Mouse (Mus musculus) embryonic facial prominence, embryonic 10.5 days (tissue): ENCODE measurements around the gene Blnk. TPM values are rescaled to one million over a fixed set of nuclear protein-coding genes. Genes with fewer than 3 reads are reported as not detected.

ENCODE experiments used
- DNase-seq: peaks from one replicate; pipeline ENCODE4 v3.0.0-alpha.2; 2017; ENCODE audit warnings: low spot score
- H3K27ac ChIP-seq: fragments of 300-500 bp; sonication (generic); replicated peaks from 2 replicates; pipeline ENCODE4 v1.5.1; 2016; ENCODE audit warnings: mild to moderate bottlenecking
- H3K27me3 ChIP-seq: fragments of 300-500 bp; sonication (generic); replicated peaks from 2 replicates; pipeline ENCODE4 v1.6.1; 2016; ENCODE audit warnings: low read depth, mild to moderate bottlenecking; ENCODE audit not compliant: poor library complexity, severe bottlenecking
- H3K36me3 ChIP-seq: fragments of 300-500 bp; sonication (generic); replicated peaks from 2 replicates; pipeline ENCODE4 v1.6.1; 2016; ENCODE audit warnings: mild to moderate bottlenecking, moderate library complexity
- H3K4me1 ChIP-seq: fragments of 300-500 bp; sonication (generic); 2 replicates; pipeline ENCODE4 v1.6.1; 2016
- H3K4me3 ChIP-seq: fragments of 300-500 bp; sonication (generic); 2 replicates; pipeline ENCODE4 v1.5.1; 2016; ENCODE audit warnings: mild to moderate bottlenecking, moderate library complexity
- H3K9me3 ChIP-seq: fragments of 300-500 bp; sonication (generic); 2 replicates; pipeline ENCODE4 v1.6.1; 2016; ENCODE audit warnings: mild to moderate bottlenecking
- WGBS: fragments of 180-500 bp; shearing (Covaris S2); methylation state at CpG from one replicate; pipeline ENCODE4 v1.1.7; 2016; 5-methylcytosine and 5-hydroxymethylcytosine counted together
- polyA plus RNA-seq: library from polyadenylated mRNA; unstranded; fragments of >200 nt; fragmentation: Nextera tagmentation; extraction: Ambion mirVana; gene quantifications from 2 replicates; pipeline ENCODE4 v1.2.1, GENCODE M21; 2016

The Blnk gene
- polyA plus RNA-seq, 1 experiment from 2014 or later, result 0.59 TPM

GRCm38 (mm10) chr19:41015951-41016716, 21.8 kb upstream of the Blnk start:
- Histone ChIP-seq H3K4me3 (peak overlapping the region; percentile 45), H3K27me3 (peaks cover 21% of the 10 kb centered on the region), H3K27ac (no peak overlapping the region; the same call in 1 of the 2 replicates), H3K9me3 (no peaks in the 10 kb centered on the region), H3K36me3 (no peaks in the 10 kb centered on the region), H3K4me1 (peaks cover 4% of the 10 kb centered on the region)
- DNase-seq, result peak; percentile 26
- WGBS, result 20% methylated on average over 14 of the region's 14 CpGs

- Histone ChIP-seq H3K36me3 (no peaks in the 10 kb centered on the region), H3K27ac (no peak overlapping the region), H3K9me3 (no peaks in the 10 kb centered on the region), H3K4me3 (no peak overlapping the region), H3K4me1 (peaks cover 4% of the 10 kb centered on the region), H3K27me3 (peaks cover 21% of the 10 kb centered on the region)
- no peak for DNase-seq
- 31% methylated on average over 9 of the region's 9 CpGs for WGBS
These were observed 19.7 kb upstream of the Blnk start for GRCm38 (mm10) chr19:41014003-41014402.

- 5% methylated on average over 5 of the region's 5 CpGs for WGBS
- Histone ChIP-seq H3K36me3 (no peaks in the 10 kb centered on the region), H3K27ac (no peak overlapping the region), H3K4me1 (peaks cover 4% of the 10 kb centered on the region), H3K9me3 (no peaks in the 10 kb centered on the region), H3K4me3 (no peak overlapping the region), H3K27me3 (peaks cover 21% of the 10 kb centered on the region)
- DNase-seq, result no peak
These were observed 19.3 kb upstream of the Blnk start for GRCm38 (mm10) chr19:41013591-41013990.

- Histone ChIP-seq H3K27me3 (peaks cover 16% of the 10 kb centered on the region), H3K9me3 (no peaks in the 10 kb centered on the region), H3K4me1 (peaks cover 4% of the 10 kb centered on the region), H3K4me3 (no peak overlapping the region), H3K36me3 (no peaks in the 10 kb centered on the region), H3K27ac (no peak overlapping the region)
- DNase-seq, result no peak
- WGBS, result 36% methylated on average over 5 of the region's 5 CpGs
These were observed 17.3 kb upstream of the Blnk start for GRCm38 (mm10) chr19:41011676-41012075.

- no peak overlapping the region for H3K27ac ChIP-seq
- no peak for DNase-seq
- 90% methylated on average over 5 of the region's 5 CpGs for whole genome bisulfite sequencing
- no peaks in the 10 kb centered on the region for H3K4me1 ChIP-seq
- H3K9me3 ChIP-seq, result no peaks in the 10 kb centered on the region
- H3K4me3 ChIP-seq, result no peak overlapping the region
- H3K36me3 ChIP-seq, result no peaks in the 10 kb centered on the region
- H3K27me3 ChIP-seq, result peaks cover 15% of the 10 kb centered on the region
These were observed 14.5 kb upstream of the Blnk start for GRCm38 (mm10) chr19:41008674-41009395.

GRCm38 (mm10) chr19:41007733-41008132, 13.4 kb upstream of the Blnk start:
- peaks cover 4% of the 10 kb centered on the region; the same call in 1 of the 2 replicates for H3K27me3 ChIP-seq
- H3K4me3 ChIP-seq, result no peak overlapping the region
- H3K4me1 ChIP-seq, result no peaks in the 10 kb centered on the region
- 88% methylated on average over 4 of the region's 4 CpGs for WGBS
- no peaks in the 10 kb centered on the region for H3K36me3 ChIP-seq
- H3K27ac ChIP-seq, result no peak overlapping the region
- H3K9me3 ChIP-seq, result peaks cover 5% of the 10 kb centered on the region; the same call in 1 of the 2 replicates
- DNase-seq, result no peak

GRCm38 (mm10) chr19:41007326-41007725, 13.0 kb upstream of the Blnk start:
- DNase-seq, result no peak
- Histone ChIP-seq H3K27me3 (no peaks in the 10 kb centered on the region), H3K4me3 (no peak overlapping the region), H3K36me3 (no peaks in the 10 kb centered on the region), H3K4me1 (no peaks in the 10 kb centered on the region), H3K27ac (no peak overlapping the region), H3K9me3 (peaks cover 6% of the 10 kb centered on the region; the same call in 1 of the 2 replicates)
- 33% methylated on average over 6 of the region's 6 CpGs for WGBS

GRCm38 (mm10) chr19:41006621-41007020, 12.3 kb upstream of the Blnk start:
- Histone ChIP-seq H3K4me1 (no peaks in the 10 kb centered on the region), H3K27ac (no peak overlapping the region), H3K36me3 (no peaks in the 10 kb centered on the region), H3K4me3 (no peak overlapping the region), H3K27me3 (no peaks in the 10 kb centered on the region), H3K9me3 (peaks cover 6% of the 10 kb centered on the region; the same call in 1 of the 2 replicates)
- no peak for DNase-seq
- 16% methylated on average over 4 of the region's 4 CpGs for WGBS

- Histone ChIP-seq H3K27me3 (no peaks in the 10 kb centered on the region), H3K36me3 (no peaks in the 10 kb centered on the region), H3K9me3 (peaks cover 6% of the 10 kb centered on the region; the same call in 1 of the 2 replicates), H3K27ac (no peak overlapping the region), H3K4me3 (no peak overlapping the region), H3K4me1 (no peaks in the 10 kb centered on the region)
- no peak for DNase-seq
- WGBS, result 88% methylated on average over 3 of the region's 3 CpGs
These were observed 9.5 kb upstream of the Blnk start for GRCm38 (mm10) chr19:41003694-41004315.

- H3K4me1 ChIP-seq, result no peaks in the 10 kb centered on the region
- H3K9me3 ChIP-seq, result peaks cover 6% of the 10 kb centered on the region; the same call in 1 of the 2 replicates
- WGBS, result 59% methylated on average over 3 of the region's 3 CpGs
- no peak for DNase-seq
- no peaks in the 10 kb centered on the region for H3K27me3 ChIP-seq
- no peak overlapping the region for H3K27ac ChIP-seq
- H3K36me3 ChIP-seq, result no peaks in the 10 kb centered on the region
- no peak overlapping the region for H3K4me3 ChIP-seq
These were observed 5.2 kb upstream of the Blnk start for GRCm38 (mm10) chr19:40999569-40999968.

GRCm38 (mm10) chr19:40998469-40999170, 4.3 kb upstream of the Blnk start:
- WGBS, result 69% methylated on average over 5 of the region's 5 CpGs
- H3K4me1 ChIP-seq, result peaks cover 8% of the 10 kb centered on the region; the same call in 1 of the 2 replicates
- no peaks in the 10 kb centered on the region for H3K36me3 ChIP-seq
- H3K4me3 ChIP-seq, result no peak overlapping the region
- no peak overlapping the region for H3K27ac ChIP-seq
- peaks cover 6% of the 10 kb centered on the region; the same call in 1 of the 2 replicates for H3K9me3 ChIP-seq
- no peaks in the 10 kb centered on the region for H3K27me3 ChIP-seq
- DNase-seq, result no peak

GRCm38 (mm10) chr19:40996722-40997121, 2.4 kb upstream of the Blnk start:
- H3K4me3 ChIP-seq, result no peak overlapping the region
- no peaks in the 10 kb centered on the region for H3K9me3 ChIP-seq
- H3K36me3 ChIP-seq, result no peaks in the 10 kb centered on the region
- WGBS, result 89% methylated on average over 6 of the region's 6 CpGs
- no peak for DNase-seq
- peaks cover 9% of the 10 kb centered on the region; the same call in 1 of the 2 replicates for H3K4me1 ChIP-seq
- no peaks in the 10 kb centered on the region for H3K27me3 ChIP-seq
- H3K27ac ChIP-seq, result no peak overlapping the region
